Mouse (Mus musculus): ENCODE measurements around the gene Znrf3.
A peak's percentile ranks its signal among the peaks of the same experiment; 100 is the strongest.
"Not testable (repeated sequence)": the region's sequence is repeated elsewhere in the genome, so short reads cannot be mapped to it uniquely, and the experiment has no call there.

Gene Znrf3

GRCm38 (mm10) chr11:5444599-5445451, at the start of gene Znrf3:
Gene Znrf3 (minus strand): TSS chr11:5444847.
- peak; percentile 86 for DNase-seq

DNA sequence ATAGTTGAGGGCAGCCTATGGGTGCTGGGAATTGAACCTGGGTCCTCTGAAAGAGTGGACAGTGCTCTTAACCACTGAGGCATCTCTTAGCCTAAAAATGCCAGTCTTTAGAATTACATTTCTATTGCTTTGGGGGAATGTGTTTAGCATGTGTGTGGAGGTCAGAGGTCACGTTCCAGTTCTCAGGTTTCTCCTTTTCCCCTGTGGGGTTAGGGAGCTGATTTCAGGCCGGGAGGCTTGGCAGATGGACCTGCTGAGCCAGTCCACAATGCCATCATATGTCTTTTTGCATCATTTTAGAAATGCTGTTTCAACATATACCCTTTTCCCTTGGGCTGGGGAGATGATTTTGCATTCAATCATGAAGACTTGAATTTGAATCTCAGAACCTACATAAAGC, 49.2 kb upstream of the Znrf3 start:
- DNase-seq, result no peak

DNA sequence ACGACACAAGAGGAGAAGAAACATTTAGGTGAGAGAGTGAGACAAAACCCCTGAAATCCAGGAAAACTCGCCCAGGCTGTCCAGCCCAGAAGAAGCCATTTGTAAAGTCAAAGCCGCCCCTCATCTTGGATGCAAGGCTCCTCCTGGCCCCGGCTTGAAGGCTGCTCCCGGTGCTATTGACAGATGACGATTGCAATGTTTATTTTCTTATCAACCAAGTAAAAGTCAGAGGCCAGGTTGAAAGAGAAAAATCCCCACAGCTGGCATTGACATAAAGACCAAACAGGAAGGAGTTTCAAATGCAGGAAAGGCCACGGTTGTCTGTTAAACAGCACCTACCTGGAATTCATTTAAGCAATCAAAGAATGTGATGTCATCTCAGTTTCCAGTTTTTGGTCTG, 47.3 kb upstream of the Znrf3 start:
- DNase-seq, result no peak

DNA sequence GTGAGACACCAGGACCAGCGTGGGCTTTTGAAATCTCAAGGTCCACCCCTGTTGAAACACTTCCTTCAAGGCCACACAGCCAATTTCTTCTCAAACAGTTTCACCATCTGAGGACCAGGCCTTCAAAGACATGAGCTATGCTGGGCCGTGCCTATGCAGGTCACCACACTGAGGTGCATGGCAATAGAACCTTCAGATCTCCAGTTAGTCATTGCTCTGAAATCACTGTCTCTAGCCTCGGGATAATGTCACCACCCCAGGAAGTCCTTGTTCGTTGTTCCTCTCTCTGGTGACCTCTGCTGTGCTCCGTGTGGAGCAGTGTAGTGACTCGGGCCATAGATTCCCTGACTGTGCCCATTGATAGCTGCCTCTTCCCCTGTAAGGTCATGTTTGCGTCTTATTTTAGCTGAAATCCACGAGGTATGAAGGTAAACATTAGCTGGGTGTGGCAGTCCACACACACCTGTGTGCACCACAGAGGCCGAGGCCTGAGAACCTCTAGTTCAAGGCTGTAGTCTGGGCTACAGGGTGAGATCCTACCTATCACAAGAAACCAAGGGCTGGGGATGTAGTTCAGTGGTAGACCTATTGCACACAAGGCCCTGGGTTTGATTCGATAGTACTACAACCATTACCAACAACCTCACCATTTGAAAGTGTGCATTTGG, 46.5 kb upstream of the Znrf3 start:
- no peak for DNase-seq

DNA sequence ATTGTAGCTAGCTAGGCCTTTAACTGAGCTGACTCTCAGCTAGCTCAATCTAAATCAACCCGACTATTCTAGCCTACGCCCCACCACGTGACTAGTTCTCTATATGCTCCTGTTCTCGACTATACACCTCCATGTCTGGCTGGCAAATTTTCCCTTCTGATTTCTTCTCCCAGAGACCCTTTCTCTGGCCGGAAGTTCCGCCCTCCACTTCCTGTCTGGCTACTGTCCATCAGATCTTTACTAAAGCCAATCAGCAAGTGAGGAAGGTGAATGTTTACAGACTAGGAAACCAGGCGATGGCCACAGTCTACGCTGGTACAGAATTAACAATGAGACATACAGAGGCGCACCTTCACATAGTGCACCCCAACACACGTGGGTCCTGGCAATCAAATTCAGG, 44.8 kb upstream of the Znrf3 start:
- DNase-seq, result not testable (repeated sequence)

DNA sequence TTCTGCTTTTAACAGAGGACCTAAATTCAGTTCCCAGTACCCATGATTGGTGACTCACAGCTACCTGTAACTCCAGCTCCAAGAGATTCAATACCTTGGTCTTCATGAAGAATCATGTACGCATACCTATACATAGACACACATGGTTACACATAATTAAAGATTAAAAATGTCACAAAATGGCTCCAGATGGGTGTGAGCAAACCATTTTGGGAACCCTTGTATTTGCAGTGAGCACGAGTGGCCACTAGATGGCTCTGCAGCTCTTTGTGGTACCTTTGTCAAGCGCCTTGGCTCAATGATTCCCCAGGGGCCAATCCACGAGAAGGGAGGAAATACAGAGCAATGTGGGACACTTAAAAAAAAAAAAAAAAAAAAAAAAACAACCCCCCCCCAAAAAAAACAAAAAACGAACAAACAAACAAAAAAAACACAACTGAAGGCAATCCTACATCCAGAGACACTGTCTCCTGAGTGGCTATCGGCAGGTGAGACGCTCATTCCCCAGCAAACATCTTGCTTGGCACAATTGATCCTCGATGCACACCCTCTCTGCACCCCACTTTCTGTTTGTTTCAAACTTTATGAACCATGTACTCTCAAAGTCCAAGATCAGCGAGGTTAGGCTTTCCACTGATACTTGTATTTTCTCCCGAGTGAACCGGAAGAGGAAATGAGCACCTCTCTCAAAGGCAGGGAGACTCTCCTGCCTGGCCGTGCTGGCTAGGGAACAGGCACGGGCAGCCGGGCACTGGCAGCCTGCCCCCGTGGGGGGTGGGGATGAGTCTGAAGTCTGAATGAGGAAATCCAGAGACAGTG, 40.8 kb upstream of the Znrf3 start:
- DNase-seq, result peak; percentile 84

- DNase-seq, result no peak
Observed at GRCm38 (mm10) chr11:5482581-5482980, 37.9 kb upstream of the Znrf3 start.

GRCm38 (mm10) chr11:5478831-5479230, 34.2 kb upstream of the Znrf3 start:
- no peak for DNase-seq

DNA sequence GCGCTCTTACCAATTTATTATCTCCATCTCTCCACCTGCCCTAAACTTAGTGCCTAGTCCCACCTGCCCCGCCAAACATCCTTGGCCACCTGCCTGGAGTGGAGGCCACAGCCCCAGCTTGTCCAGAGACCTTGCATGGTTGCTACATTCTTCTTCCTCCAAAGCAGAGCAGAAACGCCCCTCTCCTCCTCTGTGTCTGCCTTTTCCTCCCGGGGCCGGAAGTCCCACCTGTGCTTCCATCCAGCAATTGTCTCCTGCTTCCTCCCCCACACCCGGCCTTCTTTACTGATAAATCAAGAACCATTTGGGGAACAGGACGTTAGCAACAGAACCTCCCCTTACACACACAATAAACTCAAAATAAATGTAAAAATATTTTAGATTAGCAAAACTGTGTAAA, 33.5 kb upstream of the Znrf3 start:
- no peak for DNase-seq

DNA sequence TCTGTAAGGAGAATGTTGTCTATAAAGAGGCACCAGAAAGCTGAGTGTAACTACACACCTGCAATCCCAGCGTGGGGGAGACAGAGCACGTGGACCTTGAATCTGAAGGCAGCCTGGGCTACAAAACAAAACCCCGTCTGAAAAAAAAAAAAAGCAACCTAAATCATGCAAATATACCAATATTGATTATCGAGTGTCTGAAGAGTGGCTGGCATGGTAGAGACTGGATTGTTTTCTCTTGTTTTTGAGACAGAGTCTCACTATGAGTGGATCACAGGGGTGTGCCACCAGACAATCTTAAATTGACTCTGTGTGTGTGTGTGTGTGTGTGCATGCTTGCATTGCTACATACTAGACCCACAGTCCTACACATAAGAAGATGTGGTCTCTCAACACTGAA, 32.2 kb upstream of the Znrf3 start:
- DNase-seq, result no peak

GRCm38 (mm10) chr11:5475556-5476118, 31.0 kb upstream of the Znrf3 start:
- DNase-seq, result not testable (repeated sequence)

DNA sequence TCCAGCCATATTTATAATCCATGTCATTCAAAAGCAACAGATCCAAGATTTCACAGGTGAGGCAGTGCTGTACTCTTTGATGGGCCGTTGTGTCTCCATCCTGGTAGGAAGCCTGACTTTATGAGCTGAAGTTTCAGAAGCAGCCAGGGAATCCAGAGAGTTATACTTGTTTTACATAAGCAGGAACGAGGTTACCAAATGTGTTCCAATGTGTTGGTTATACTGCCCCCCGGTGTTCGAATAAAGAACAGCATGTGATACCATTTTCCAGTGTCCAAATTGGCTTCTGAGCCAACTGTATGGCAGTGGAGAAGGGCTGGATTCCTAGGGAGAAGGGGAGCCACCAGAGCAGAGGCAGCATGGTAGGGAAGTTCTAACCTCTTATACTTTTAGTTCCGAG, 29.5 kb upstream of the Znrf3 start:
- peak; percentile 49 for DNase-seq

- DNase-seq, result no peak
Observed at GRCm38 (mm10) chr11:5470055-5470454, 25.4 kb upstream of the Znrf3 start.

DNA sequence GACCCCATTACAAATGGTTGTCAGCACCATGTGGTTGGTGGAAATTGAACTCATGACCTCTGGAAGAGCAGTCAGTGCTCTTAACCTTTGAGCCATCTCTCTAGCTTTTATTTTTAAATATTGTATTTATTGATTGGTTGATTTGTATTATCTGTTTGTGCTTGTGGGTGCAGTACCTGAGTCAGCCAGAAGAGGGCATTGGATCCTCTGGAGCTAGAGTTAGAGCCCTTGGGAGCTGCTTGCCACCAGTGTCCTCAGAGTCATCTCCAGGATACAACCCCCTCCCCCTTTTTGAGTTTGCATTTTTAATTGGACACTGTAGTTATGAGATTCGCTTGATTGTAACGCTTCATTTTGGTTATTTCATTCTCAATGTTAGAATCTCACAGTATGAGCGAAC, 24.4 kb upstream of the Znrf3 start:
- no peak for DNase-seq

DNA sequence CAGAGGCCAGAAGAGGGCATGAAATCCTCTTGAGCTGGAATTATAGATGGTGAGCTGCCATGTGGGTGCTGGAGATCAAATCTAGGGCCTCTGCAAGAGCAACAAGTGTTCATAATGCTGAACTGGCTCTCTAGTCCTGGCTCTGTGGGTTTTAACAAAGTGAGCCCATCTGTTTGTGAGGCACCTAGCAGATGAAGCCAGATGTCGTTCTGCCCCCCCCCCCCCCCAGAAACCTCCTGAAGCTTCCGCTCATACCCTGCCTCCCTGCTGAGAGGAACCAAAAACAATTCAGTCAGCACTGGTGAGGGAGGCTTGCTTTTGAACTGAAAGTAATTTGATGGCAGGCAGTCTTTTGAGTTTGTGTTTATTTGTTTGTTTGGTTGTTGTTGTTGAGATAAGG, 23.8 kb upstream of the Znrf3 start:
- DNase-seq, result no peak

DNA sequence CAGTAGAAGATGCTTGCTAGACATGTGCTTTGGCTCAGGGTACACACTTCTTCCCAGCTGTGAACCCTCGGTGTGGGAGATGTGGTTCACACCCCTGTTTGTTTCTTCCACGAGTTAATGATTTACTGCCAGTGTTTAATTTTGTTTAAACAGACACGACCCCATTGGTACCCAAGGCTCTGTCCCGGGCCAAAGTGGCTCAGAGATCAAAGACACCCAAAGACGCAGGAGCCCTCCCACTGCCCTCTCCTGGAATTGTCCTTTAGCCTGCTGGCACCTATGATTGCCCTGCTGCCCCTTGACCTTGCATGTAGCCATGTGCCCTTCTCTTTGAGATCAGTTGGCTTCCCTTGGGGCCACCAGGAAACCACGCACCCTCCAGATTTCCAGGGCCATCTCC, 7.3 kb upstream of the Znrf3 start:
- peak; percentile 56 for DNase-seq

DNA sequence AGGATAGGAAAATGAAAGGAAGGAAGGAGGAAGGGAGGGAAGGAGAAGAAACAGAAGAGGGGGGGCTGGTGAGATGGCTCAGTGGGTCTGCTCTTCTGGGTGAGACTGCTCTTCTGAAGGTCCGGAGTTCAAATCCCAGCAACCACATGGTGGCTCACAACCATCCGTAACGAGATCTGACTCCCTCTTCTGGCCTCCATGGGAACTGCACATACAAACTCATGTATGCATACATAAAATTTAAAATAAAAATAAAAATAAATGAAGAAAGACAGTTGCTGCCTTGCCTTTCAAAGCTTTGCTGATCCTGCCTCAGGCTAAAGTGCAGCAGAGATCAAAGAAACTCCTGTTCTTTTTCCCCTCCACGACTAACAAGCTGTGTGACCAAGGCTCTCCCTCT, 6.7 kb upstream of the Znrf3 start:
- no peak for DNase-seq

DNA sequence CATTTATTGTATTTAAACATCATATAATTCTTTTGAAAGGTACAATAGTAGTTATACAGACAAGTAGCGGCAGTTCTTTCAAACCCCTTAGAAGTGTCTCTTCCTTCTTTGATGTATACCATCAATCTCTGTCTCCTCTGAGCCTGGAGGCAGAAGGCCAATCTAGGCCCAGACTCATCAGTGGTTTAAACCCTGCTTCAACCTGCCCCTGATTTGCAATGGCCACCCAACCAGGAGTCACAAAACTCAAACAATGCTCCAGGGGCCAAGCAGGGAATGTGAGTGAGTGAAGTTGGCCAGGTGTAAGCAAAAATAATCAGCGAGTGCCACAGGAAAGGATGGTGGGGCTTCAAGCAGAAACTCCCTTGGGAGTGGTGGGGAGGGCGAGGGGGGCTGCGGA, 6.1 kb upstream of the Znrf3 start:
- no peak for DNase-seq

DNA sequence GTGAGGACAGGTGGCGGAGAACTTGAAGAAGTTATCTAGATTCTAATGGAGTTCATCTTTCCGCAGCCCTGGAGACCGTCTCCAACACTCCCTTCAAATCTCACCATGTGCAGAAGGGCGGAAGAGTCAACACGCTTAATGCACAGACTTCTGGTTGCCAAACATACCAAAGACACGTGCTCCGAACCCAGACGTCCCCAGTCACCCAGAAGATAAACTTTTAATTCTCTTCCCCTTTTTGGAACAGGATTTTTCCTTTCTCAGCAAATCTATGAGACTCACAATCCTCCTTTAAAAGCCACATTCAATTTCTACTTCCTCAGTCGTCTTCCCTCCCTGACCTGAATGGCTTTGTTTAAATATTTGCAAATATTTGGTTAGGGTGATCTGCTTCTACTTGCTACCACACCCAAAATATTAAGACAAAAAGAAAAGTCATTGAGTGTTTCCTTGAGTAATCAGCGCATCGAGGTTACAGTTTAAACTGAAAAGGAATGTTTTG, 856 bp upstream of the Znrf3 start:
- no peak for DNase-seq

DNA sequence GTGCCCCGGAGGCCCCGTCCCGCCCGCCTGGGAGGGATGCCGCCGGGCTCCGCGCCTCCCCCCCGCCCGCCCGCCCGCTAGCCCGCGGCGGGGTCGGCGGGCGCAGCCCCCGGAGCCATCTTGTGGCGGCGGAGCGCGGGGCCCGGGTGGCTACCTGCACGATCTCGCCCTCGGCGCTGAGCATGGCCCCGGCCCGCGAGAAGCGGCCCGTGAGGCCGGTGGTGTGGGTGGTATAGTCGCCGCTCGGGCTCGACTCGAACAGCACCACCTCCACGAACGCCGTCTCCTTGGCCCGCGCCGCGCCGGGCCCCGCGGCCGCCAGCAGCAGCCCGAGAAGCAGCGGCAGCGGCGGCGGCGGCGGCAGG, 431 bp downstream of the Znrf3 start:
- peak; percentile 36 for DNase-seq

DNA sequence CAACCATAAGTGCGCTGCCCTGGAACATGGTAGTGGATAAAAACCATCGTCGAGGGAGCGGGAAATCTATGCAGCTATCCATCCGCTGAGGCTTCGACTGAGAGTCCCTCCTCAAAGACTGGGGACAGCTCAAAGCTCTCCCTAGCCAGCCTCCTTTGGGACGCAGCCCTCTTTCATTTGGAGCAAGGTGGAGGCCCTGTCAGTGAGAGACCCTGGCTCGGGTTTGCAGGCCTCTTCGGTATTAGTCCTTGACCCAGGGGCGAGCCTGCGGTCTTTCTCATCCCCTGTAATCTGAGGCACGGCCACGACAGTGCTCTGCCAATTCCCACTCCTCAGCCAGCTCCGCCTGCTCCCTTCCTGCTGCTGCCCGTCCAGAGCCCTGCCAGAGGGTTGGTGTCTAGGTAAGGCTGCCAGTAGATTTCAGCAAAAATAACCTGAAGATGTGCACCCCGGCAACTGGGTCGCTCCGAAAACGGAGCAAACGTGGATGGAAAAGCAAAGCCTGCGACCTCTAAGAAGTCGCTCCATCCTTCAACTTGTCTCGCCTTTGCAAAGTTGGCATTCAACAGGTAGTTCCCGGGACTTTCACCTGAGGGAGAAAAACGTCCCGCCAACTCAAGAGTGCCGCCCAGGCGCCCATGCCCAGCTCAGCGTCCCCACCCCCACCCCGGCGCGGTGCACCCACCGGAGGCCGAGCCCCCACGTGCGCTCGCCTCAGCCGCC, 975 bp downstream of the Znrf3 start:
- peak; percentile 29 for DNase-seq

DNA sequence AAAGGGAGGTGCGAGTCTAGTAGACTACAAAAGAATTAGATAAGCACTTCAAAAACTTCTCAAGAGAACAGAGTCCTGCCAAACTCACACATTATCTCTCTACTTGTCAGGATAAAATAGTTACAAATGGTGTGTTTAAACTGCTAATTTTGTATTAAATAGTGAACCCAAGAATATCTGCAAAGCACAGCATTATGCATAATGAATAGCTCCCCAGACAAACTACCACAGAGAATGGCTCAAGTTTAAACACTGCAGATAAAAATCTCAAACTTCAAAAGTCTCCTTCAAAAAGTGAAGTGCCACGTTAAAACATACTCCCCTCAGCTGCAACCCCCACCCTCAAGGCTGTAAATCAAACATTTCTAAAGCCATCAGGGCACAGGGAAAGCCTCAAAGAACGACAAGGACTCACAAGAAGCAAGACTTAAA, 2.0 kb downstream of the Znrf3 start:
- DNase-seq, result no peak

Data from kidney, adult 11 months (tissue).